Mouse (Mus musculus): ENCODE results near the gene Git2. TPM values are rescaled to one million over a fixed set of nuclear protein-coding genes. Genes with fewer than 3 reads are reported as not detected.

Git2 gene
- total RNA-seq (2021) = 10 to 100 TPM; 32.0 to 46.1 TPM

- peak in 1 of 2 experiments; percentile 28 for DNase-seq (ENCODE audit: low spot score in 2 of 2)
- intact Hi-C loops (cut with DNase I) = no loop called here
These were observed at the start of gene Git2 for GRCm38 (mm10) chr5:114775056-114775979. Gene Git2, minus strand, starts transcription at chr5:114775517.

- intact Hi-C loops (cut with DNase I) = loop anchor here (5.0 kb wide), 1 partner anchor 118 kb away; the partner anchor contains the start of gene 2210016L21Rik
- peak; percentile 44 to 53 for DNase-seq (ENCODE audit: low spot score in 2 of 2)
These were observed 48.9 kb upstream of the Git2 start for GRCm38 (mm10) chr5:114824197-114824596.

GRCm38 (mm10) chr5:114822796-114823688 lies 47.7 kb upstream of the Git2 start, which contains the start of gene 1500011B03Rik:
Gene 1500011B03Rik, minus strand, starts transcription at chr5:114823468.
- peak; percentile 73 to 81 for DNase-seq (ENCODE audit: low spot score in 2 of 2)
- intact Hi-C loops (cut with DNase I) = loop anchor here (5.0 kb wide), 1 partner anchor 119 kb away; the partner anchor contains the start of gene 2210016L21Rik

- intact Hi-C loops (cut with DNase I) = no loop called here
These were observed 42.8 kb upstream of the Git2 start for GRCm38 (mm10) chr5:114818124-114818523.

GRCm38 (mm10) chr5:114816599-114816998 lies 41.3 kb upstream of the Git2 start:
- no peak for DNase-seq (ENCODE audit: low spot score in 2 of 2)
- intact Hi-C loops (cut with DNase I) = no loop called here

More at GRCm38 (mm10) chr5:114818124-114818523, 42.8 kb upstream of the Git2 start:
- DNase-seq (ENCODE audit: low spot score in 2 of 2) = no peak

- intact Hi-C loops (cut with DNase I) = no loop called here
- peak; percentile 91 to 92 for DNase-seq (ENCODE audit: low spot score in 2 of 2)
These were observed 38.3 kb upstream of the Git2 start for GRCm38 (mm10) chr5:114813525-114814181.

GRCm38 (mm10) chr5:114809826-114810225 lies 34.5 kb upstream of the Git2 start:
- DNase-seq (ENCODE audit: low spot score in 2 of 2) = no peak
- intact Hi-C loops (cut with DNase I) = loop anchor here (5.0 kb wide), 1 partner anchor 38 kb away; the partner anchor contains the start of gene Ankrd13a

- intact Hi-C loops (cut with DNase I) = loop anchor here (5.0 kb wide), 1 partner anchor 37 kb away; the partner anchor contains the start of gene Ankrd13a
- DNase-seq (ENCODE audit: low spot score in 2 of 2) = no peak
These were observed 34.0 kb upstream of the Git2 start for GRCm38 (mm10) chr5:114809181-114809756.

- intact Hi-C loops (cut with DNase I) = loop anchor here (5.0 kb wide), 1 partner anchor 36 kb away; the partner anchor contains the start of gene Ankrd13a
- DNase-seq (ENCODE audit: low spot score in 2 of 2) = no peak
These were observed 33.1 kb upstream of the Git2 start for GRCm38 (mm10) chr5:114808385-114808784.

GRCm38 (mm10) chr5:114807893-114808292 lies 32.6 kb upstream of the Git2 start:
- intact Hi-C loops (cut with DNase I) = loop anchor here (5.0 kb wide), 1 partner anchor 36 kb away; the partner anchor contains the start of gene Ankrd13a
- no peak for DNase-seq (ENCODE audit: low spot score in 2 of 2)

GRCm38 (mm10) chr5:114807468-114807867 lies 32.2 kb upstream of the Git2 start:
- intact Hi-C loops (cut with DNase I) = loop anchor here (5.0 kb wide), 1 partner anchor 35 kb away; the partner anchor contains the start of gene Ankrd13a

GRCm38 (mm10) chr5:114807063-114807462 lies 31.7 kb upstream of the Git2 start:
- no peak for DNase-seq (ENCODE audit: low spot score in 2 of 2)
- intact Hi-C loops (cut with DNase I) = loop anchor here (5.0 kb wide), 1 partner anchor 35 kb away; the partner anchor contains the start of gene Ankrd13a

More at GRCm38 (mm10) chr5:114807468-114807867, 32.2 kb upstream of the Git2 start:
- DNase-seq (ENCODE audit: low spot score in 2 of 2) = no peak

GRCm38 (mm10) chr5:114806636-114807035 lies 31.3 kb upstream of the Git2 start:
- intact Hi-C loops (cut with DNase I) = loop anchor here (5.0 kb wide), 1 partner anchor 34 kb away; the partner anchor contains the start of gene Ankrd13a
- no peak for DNase-seq (ENCODE audit: low spot score in 2 of 2)

- DNase-seq (ENCODE audit: low spot score in 2 of 2) = no peak
- intact Hi-C loops (cut with DNase I) = loop anchor here (5.0 kb wide), 1 partner anchor 33 kb away; the partner anchor contains the start of gene Ankrd13a
These were observed 30.4 kb upstream of the Git2 start for GRCm38 (mm10) chr5:114805436-114806350.

- intact Hi-C loops (cut with DNase I) = loop anchor here (5.0 kb wide), 1 partner anchor 33 kb away; the partner anchor contains the start of gene Ankrd13a
- DNase-seq (ENCODE audit: low spot score in 2 of 2) = peak; percentile 47 to 66
These were observed 29.6 kb upstream of the Git2 start for GRCm38 (mm10) chr5:114804958-114805357.

GRCm38 (mm10) chr5:114804335-114804734 lies 29.0 kb upstream of the Git2 start:
- intact Hi-C loops (cut with DNase I) = no loop called here
- no peak for DNase-seq (ENCODE audit: low spot score in 2 of 2)

GRCm38 (mm10) chr5:114803231-114803630 lies 27.9 kb upstream of the Git2 start:
- DNase-seq (ENCODE audit: low spot score in 2 of 2) = no peak
- intact Hi-C loops (cut with DNase I) = no loop called here
